Mouse (Mus musculus): Measurements from ENCODE around the gene Gm20388. TPM values are rescaled to one million over a fixed set of nuclear protein-coding genes. Genes with fewer than 3 reads are reported as not detected.

Gene Gm20388
- polyA plus RNA-seq, 1 experiment from 2014 or later: not detected

- ATAC-seq: no peak
- Histone ChIP-seq H3K4me1 (replicated peaks; ENCODE audit: control insufficient read depth, insufficient read depth, low read length) (no peaks in the 10 kb centered on the region), H3K4me2 (replicated peaks; ENCODE audit: low read depth) (no peak overlapping the region), H3K4me3 (ENCODE audit: low read depth, low read length) (no peak overlapping the region), H3K36me3 (ENCODE audit: control insufficient read depth, insufficient read depth) (no peaks in the 10 kb centered on the region; the same call in 1 of the 2 replicates), H3K9me3 (ENCODE audit: control insufficient read depth) (no peaks in the 10 kb centered on the region), H3K27me3 (replicated peaks; ENCODE audit: control insufficient read depth, insufficient read depth, low read length) (no peaks in the 10 kb centered on the region), H3K9ac (ENCODE audit: low read depth, low read length) (no peak overlapping the region), H3K27ac (ENCODE audit: low read depth, low read length) (no peak overlapping the region)
- 48% methylated on average over 9 of the region's 9 CpGs for WGBS
- TF ChIP-seq CTCF (IDR thresholded peaks at IDR 0.05; ENCODE audit: low read depth): no peak
Measured at GRCm38 (mm10) chr8:120012927-120013326, 102.3 kb downstream of the Gm20388 start.

GRCm38 (mm10) chr8:120014267-120015023 is 103.8 kb downstream of the Gm20388 start:
- no peak for ATAC-seq

GRCm38 (mm10) chr8:120015916-120016315 is 105.3 kb downstream of the Gm20388 start:
- Histone ChIP-seq H3K27me3 (replicated peaks; ENCODE audit: control insufficient read depth, insufficient read depth, low read length) (no peaks in the 10 kb centered on the region), H3K36me3 (ENCODE audit: control insufficient read depth, insufficient read depth) (no peaks in the 10 kb centered on the region; the same call in 1 of the 2 replicates), H3K4me2 (replicated peaks; ENCODE audit: low read depth) (no peak overlapping the region), H3K27ac (ENCODE audit: low read depth, low read length) (no peak overlapping the region), H3K9me3 (ENCODE audit: control insufficient read depth) (no peaks in the 10 kb centered on the region), H3K9ac (ENCODE audit: low read depth, low read length) (no peak overlapping the region), H3K4me3 (ENCODE audit: low read depth, low read length) (no peak overlapping the region), H3K4me1 (replicated peaks; ENCODE audit: control insufficient read depth, insufficient read depth, low read length) (no peaks in the 10 kb centered on the region)
- no peak for TF ChIP-seq CTCF (IDR thresholded peaks at IDR 0.05; ENCODE audit: low read depth)
- WGBS: 81% methylated on average over 8 of the region's 8 CpGs
- no peak for ATAC-seq

More at GRCm38 (mm10) chr8:120014267-120015023, 103.8 kb downstream of the Gm20388 start:
- H3K4me1 ChIP-seq (replicated peaks; ENCODE audit: control insufficient read depth, insufficient read depth, low read length): no peaks in the 10 kb centered on the region
- H3K9ac ChIP-seq (ENCODE audit: low read depth, low read length): no peak overlapping the region
- no peak for TF ChIP-seq CTCF (IDR thresholded peaks at IDR 0.05; ENCODE audit: low read depth)
- H3K27ac ChIP-seq (ENCODE audit: low read depth, low read length): no peak overlapping the region
- no peak overlapping the region for H3K4me2 ChIP-seq (replicated peaks; ENCODE audit: low read depth)
- H3K27me3 ChIP-seq (replicated peaks; ENCODE audit: control insufficient read depth, insufficient read depth, low read length): no peaks in the 10 kb centered on the region
- WGBS: 55% methylated on average over 15 of the region's 15 CpGs
- no peaks in the 10 kb centered on the region; the same call in 1 of the 2 replicates for H3K36me3 ChIP-seq (ENCODE audit: control insufficient read depth, insufficient read depth)
- H3K9me3 ChIP-seq (ENCODE audit: control insufficient read depth): no peaks in the 10 kb centered on the region
- no peak overlapping the region for H3K4me3 ChIP-seq (ENCODE audit: low read depth, low read length)

GRCm38 (mm10) chr8:120016424-120016823 is 105.8 kb downstream of the Gm20388 start:
- Histone ChIP-seq H3K9ac (ENCODE audit: low read depth, low read length) (no peak overlapping the region), H3K27ac (ENCODE audit: low read depth, low read length) (no peak overlapping the region), H3K4me1 (replicated peaks; ENCODE audit: control insufficient read depth, insufficient read depth, low read length) (no peaks in the 10 kb centered on the region), H3K36me3 (ENCODE audit: control insufficient read depth, insufficient read depth) (no peaks in the 10 kb centered on the region; the same call in 1 of the 2 replicates), H3K27me3 (replicated peaks; ENCODE audit: control insufficient read depth, insufficient read depth, low read length) (no peaks in the 10 kb centered on the region), H3K9me3 (ENCODE audit: control insufficient read depth) (no peaks in the 10 kb centered on the region), H3K4me2 (replicated peaks; ENCODE audit: low read depth) (no peak overlapping the region), H3K4me3 (ENCODE audit: low read depth, low read length) (no peak overlapping the region)
- TF ChIP-seq CTCF (IDR thresholded peaks at IDR 0.05; ENCODE audit: low read depth): no peak
- 78% methylated on average over 7 of the region's 7 CpGs for WGBS
- no peak for ATAC-seq

- no peaks in the 10 kb centered on the region for H3K9me3 ChIP-seq (ENCODE audit: control insufficient read depth)
- no peak overlapping the region for H3K4me3 ChIP-seq (ENCODE audit: low read depth, low read length)
- TF ChIP-seq CTCF (IDR thresholded peaks at IDR 0.05; ENCODE audit: low read depth): no peak
- no peaks in the 10 kb centered on the region; the same call in 1 of the 2 replicates for H3K36me3 ChIP-seq (ENCODE audit: control insufficient read depth, insufficient read depth)
- no peaks in the 10 kb centered on the region for H3K4me1 ChIP-seq (replicated peaks; ENCODE audit: control insufficient read depth, insufficient read depth, low read length)
- H3K4me2 ChIP-seq (replicated peaks; ENCODE audit: low read depth): no peak overlapping the region
- ATAC-seq: no peak
- no peaks in the 10 kb centered on the region for H3K27me3 ChIP-seq (replicated peaks; ENCODE audit: control insufficient read depth, insufficient read depth, low read length)
- no peak overlapping the region for H3K27ac ChIP-seq (ENCODE audit: low read depth, low read length)
- no peak overlapping the region for H3K9ac ChIP-seq (ENCODE audit: low read depth, low read length)
- WGBS: 93% methylated on average over 13 of the region's 13 CpGs
Measured at GRCm38 (mm10) chr8:120017349-120017748, 106.7 kb downstream of the Gm20388 start.

- H3K27ac ChIP-seq (ENCODE audit: low read depth, low read length): no peak overlapping the region
- H3K4me2 ChIP-seq (replicated peaks; ENCODE audit: low read depth): no peak overlapping the region
- no peaks in the 10 kb centered on the region for H3K9me3 ChIP-seq (ENCODE audit: control insufficient read depth)
Measured at GRCm38 (mm10) chr8:120017786-120018185, 107.1 kb downstream of the Gm20388 start.

More at GRCm38 (mm10) chr8:120017786-120018185, 107.1 kb downstream of the Gm20388 start:
- Histone ChIP-seq H3K36me3 (ENCODE audit: control insufficient read depth, insufficient read depth) (no peaks in the 10 kb centered on the region; the same call in 1 of the 2 replicates), H3K4me1 (replicated peaks; ENCODE audit: control insufficient read depth, insufficient read depth, low read length) (no peaks in the 10 kb centered on the region), H3K4me3 (ENCODE audit: low read depth, low read length) (no peak overlapping the region), H3K9ac (ENCODE audit: low read depth, low read length) (no peak overlapping the region), H3K27me3 (replicated peaks; ENCODE audit: control insufficient read depth, insufficient read depth, low read length) (no peaks in the 10 kb centered on the region)
- TF ChIP-seq CTCF (IDR thresholded peaks at IDR 0.05; ENCODE audit: low read depth): no peak
- ATAC-seq: no peak
- WGBS: 95% methylated on average over 6 of the region's 6 CpGs
